Mouse (Mus musculus): Measurements from ENCODE around the gene Zfp787.

- TF ChIP-seq CTCF (conservative IDR thresholded peaks at IDR 0.05; ENCODE audit: low read length) (peak; percentile 81), NANOG (IDR thresholded peaks at IDR 0.05; ENCODE audit: borderline replicate concordance, low read length) (no peak)
These were observed 35.6 kb upstream of the Zfp787 start for GRCm38 (mm10) chr7:6191376-6191775.
